Mouse (Mus musculus): ENCODE results near the gene Bcas3. TPM values are rescaled to one million over a fixed set of nuclear protein-coding genes. Genes with fewer than 3 reads are reported as not detected.

The Bcas3 gene
- polyA plus RNA-seq, 1 experiment from 2014 or later: 27.7 TPM

- WGBS: 74% methylated on average over 3 of the region's 3 CpGs
- DNase-seq (ENCODE audit: low spot score): no peak
- Histone ChIP-seq H3K4me1 (peaks cover 30% of the 10 kb centered on the region), H3K27me3 (replicated peaks; ENCODE audit: low read depth, poor library complexity, severe bottlenecking) (peaks cover 29% of the 10 kb centered on the region), H3K9me3 (peaks cover 2% of the 10 kb centered on the region; the same call in 1 of the 2 replicates), H3K36me3 (replicated peaks) (no peaks in the 10 kb centered on the region), H3K27ac (replicated peaks) (peak overlapping the region; percentile 41), H3K4me3 (no peak overlapping the region)
Measured at GRCm38 (mm10) chr11:85786113-85786718, 433.2 kb downstream of the Bcas3 start.

GRCm38 (mm10) chr11:85789750-85790149, 436.8 kb downstream of the Bcas3 start:
- H3K27me3 ChIP-seq (replicated peaks; ENCODE audit: low read depth, poor library complexity, severe bottlenecking): peaks cover 11% of the 10 kb centered on the region; the same call in 1 of the 2 replicates
- no peak for DNase-seq (ENCODE audit: low spot score)
- no peak overlapping the region for H3K27ac ChIP-seq (replicated peaks)
- H3K36me3 ChIP-seq (replicated peaks): no peaks in the 10 kb centered on the region
- H3K4me1 ChIP-seq: peaks cover 46% of the 10 kb centered on the region
- no peak overlapping the region for H3K4me3 ChIP-seq
- 81% methylated on average over 7 of the region's 7 CpGs for WGBS
- H3K9me3 ChIP-seq: no peaks in the 10 kb centered on the region

GRCm38 (mm10) chr11:85790267-85790666, 437.3 kb downstream of the Bcas3 start:
- H3K27me3 ChIP-seq (replicated peaks; ENCODE audit: low read depth, poor library complexity, severe bottlenecking): peaks cover 6% of the 10 kb centered on the region; the same call in 1 of the 2 replicates
- no peak overlapping the region for H3K4me3 ChIP-seq
- peaks cover 42% of the 10 kb centered on the region for H3K4me1 ChIP-seq
- WGBS: 78% methylated on average over 2 of the region's 2 CpGs
- H3K9me3 ChIP-seq: no peaks in the 10 kb centered on the region
- 0 out of 2 replicates have a peak overlapping the region, but pooled peaks have one; percentile 30 for H3K27ac ChIP-seq (replicated peaks)
- DNase-seq (ENCODE audit: low spot score): no peak
- no peaks in the 10 kb centered on the region for H3K36me3 ChIP-seq (replicated peaks)

GRCm38 (mm10) chr11:85791212-85791611, 438.2 kb downstream of the Bcas3 start:
- H3K27ac ChIP-seq (replicated peaks): no peak overlapping the region
- H3K27me3 ChIP-seq (replicated peaks; ENCODE audit: low read depth, poor library complexity, severe bottlenecking): peaks cover 3% of the 10 kb centered on the region; the same call in 1 of the 2 replicates
- H3K9me3 ChIP-seq: no peaks in the 10 kb centered on the region
- H3K4me1 ChIP-seq: peaks cover 36% of the 10 kb centered on the region
- WGBS: 71% methylated on average over 1 of the region's 1 CpGs
- no peak overlapping the region for H3K4me3 ChIP-seq
- no peak for DNase-seq (ENCODE audit: low spot score)
- H3K36me3 ChIP-seq (replicated peaks): no peaks in the 10 kb centered on the region

- H3K27ac ChIP-seq (replicated peaks): peak overlapping the region; percentile 21; the same call in 1 of the 2 replicates
- 70% methylated on average over 12 of the region's 12 CpGs for WGBS
Measured at GRCm38 (mm10) chr11:85792534-85793215, 439.7 kb downstream of the Bcas3 start.

GRCm38 (mm10) chr11:85799456-85799855, 446.5 kb downstream of the Bcas3 start:
- H3K27ac ChIP-seq (replicated peaks): no peak overlapping the region
- H3K36me3 ChIP-seq (replicated peaks): peaks cover 9% of the 10 kb centered on the region; the same call in 1 of the 2 replicates
- no peak overlapping the region for H3K4me3 ChIP-seq
- H3K27me3 ChIP-seq (replicated peaks; ENCODE audit: low read depth, poor library complexity, severe bottlenecking): peaks cover 5% of the 10 kb centered on the region; the same call in 1 of the 2 replicates
- DNase-seq (ENCODE audit: low spot score): no peak
- H3K9me3 ChIP-seq: no peaks in the 10 kb centered on the region
- peaks cover 19% of the 10 kb centered on the region for H3K4me1 ChIP-seq
- WGBS: 87% methylated on average over 4 of the region's 4 CpGs

More at GRCm38 (mm10) chr11:85792534-85793215, 439.7 kb downstream of the Bcas3 start:
- no peaks in the 10 kb centered on the region for H3K9me3 ChIP-seq
- no peak for DNase-seq (ENCODE audit: low spot score)
- H3K4me3 ChIP-seq: no peak overlapping the region
- no peaks in the 10 kb centered on the region for H3K36me3 ChIP-seq (replicated peaks)
- peaks cover 3% of the 10 kb centered on the region for H3K27me3 ChIP-seq (replicated peaks; ENCODE audit: low read depth, poor library complexity, severe bottlenecking)
- peaks cover 28% of the 10 kb centered on the region for H3K4me1 ChIP-seq

GRCm38 (mm10) chr11:85799856-85800255, 446.9 kb downstream of the Bcas3 start:
- Histone ChIP-seq H3K27ac (replicated peaks) (no peak overlapping the region), H3K9me3 (no peaks in the 10 kb centered on the region), H3K4me3 (no peak overlapping the region), H3K36me3 (replicated peaks) (peaks cover 9% of the 10 kb centered on the region; the same call in 1 of the 2 replicates), H3K4me1 (peaks cover 19% of the 10 kb centered on the region), H3K27me3 (replicated peaks; ENCODE audit: low read depth, poor library complexity, severe bottlenecking) (peaks cover 5% of the 10 kb centered on the region; the same call in 1 of the 2 replicates)
- DNase-seq (ENCODE audit: low spot score): no peak
- 70% methylated on average over 19 of the region's 19 CpGs for WGBS

GRCm38 (mm10) chr11:85800380-85800779, 447.4 kb downstream of the Bcas3 start:
- peaks cover 19% of the 10 kb centered on the region for H3K4me1 ChIP-seq
- H3K27me3 ChIP-seq (replicated peaks; ENCODE audit: low read depth, poor library complexity, severe bottlenecking): peaks cover 6% of the 10 kb centered on the region; the same call in 1 of the 2 replicates
- H3K4me3 ChIP-seq: no peak overlapping the region
- WGBS: 81% methylated on average over 11 of the region's 11 CpGs
- H3K27ac ChIP-seq (replicated peaks): no peak overlapping the region
- no peak for DNase-seq (ENCODE audit: low spot score)
- peaks cover 9% of the 10 kb centered on the region; the same call in 1 of the 2 replicates for H3K36me3 ChIP-seq (replicated peaks)
- H3K9me3 ChIP-seq: no peaks in the 10 kb centered on the region

- Histone ChIP-seq H3K36me3 (replicated peaks) (0 out of 2 replicates have a peak, but pooled peaks cover 5% of the 10 kb centered on the region), H3K9me3 (no peaks in the 10 kb centered on the region), H3K4me1 (peaks cover 19% of the 10 kb centered on the region), H3K27me3 (replicated peaks; ENCODE audit: low read depth, poor library complexity, severe bottlenecking) (peaks cover 14% of the 10 kb centered on the region), H3K27ac (replicated peaks) (no peak overlapping the region), H3K4me3 (no peak overlapping the region)
- DNase-seq (ENCODE audit: low spot score): no peak
- 75% methylated on average over 5 of the region's 5 CpGs for WGBS
Measured at GRCm38 (mm10) chr11:85804048-85804447, 451.1 kb downstream of the Bcas3 start.

- peak overlapping the region; percentile 20; the same call in 1 of the 2 replicates for H3K27ac ChIP-seq (replicated peaks)
- 0 out of 2 replicates have a peak, but pooled peaks cover 3% of the 10 kb centered on the region for H3K36me3 ChIP-seq (replicated peaks)
- no peak for DNase-seq (ENCODE audit: low spot score)
- 82% methylated on average over 1 of the region's 1 CpGs for WGBS
- H3K4me3 ChIP-seq: no peak overlapping the region
- H3K9me3 ChIP-seq: no peaks in the 10 kb centered on the region
- peaks cover 20% of the 10 kb centered on the region for H3K4me1 ChIP-seq
- H3K27me3 ChIP-seq (replicated peaks; ENCODE audit: low read depth, poor library complexity, severe bottlenecking): peaks cover 14% of the 10 kb centered on the region
Measured at GRCm38 (mm10) chr11:85805779-85806178, 452.8 kb downstream of the Bcas3 start.

- Histone ChIP-seq H3K27me3 (replicated peaks; ENCODE audit: low read depth, poor library complexity, severe bottlenecking) (peaks cover 21% of the 10 kb centered on the region), H3K9me3 (no peaks in the 10 kb centered on the region), H3K4me1 (peaks cover 30% of the 10 kb centered on the region), H3K36me3 (replicated peaks) (no peaks in the 10 kb centered on the region), H3K4me3 (no peak overlapping the region), H3K27ac (replicated peaks) (no peak overlapping the region; the same call in 1 of the 2 replicates)
- WGBS: 86% methylated on average over 11 of the region's 11 CpGs
- DNase-seq (ENCODE audit: low spot score): no peak
Measured at GRCm38 (mm10) chr11:85807353-85807752, 454.4 kb downstream of the Bcas3 start.

- peaks cover 59% of the 10 kb centered on the region for H3K4me1 ChIP-seq
- H3K9me3 ChIP-seq: no peaks in the 10 kb centered on the region
- H3K27me3 ChIP-seq (replicated peaks; ENCODE audit: low read depth, poor library complexity, severe bottlenecking): peaks cover 26% of the 10 kb centered on the region
- 0 out of 2 replicates have a peak overlapping the region, but pooled peaks have one; percentile 7 for H3K27ac ChIP-seq (replicated peaks)
- DNase-seq (ENCODE audit: low spot score): no peak
- WGBS: 65% methylated on average over 4 of the region's 4 CpGs
- H3K4me3 ChIP-seq: no peak overlapping the region
- no peaks in the 10 kb centered on the region for H3K36me3 ChIP-seq (replicated peaks)
Measured at GRCm38 (mm10) chr11:85811229-85811628, 458.3 kb downstream of the Bcas3 start.
